Mouse (Mus musculus): ENCODE results near the gene Tgfbr2.

Tgfbr2 gene

GRCm38 (mm10) chr9:116150725-116151396, 24.3 kb downstream of the Tgfbr2 start:
- DNase-seq, result no peak

GRCm38 (mm10) chr9:116148809-116149208, 26.4 kb downstream of the Tgfbr2 start:
- no peak for DNase-seq

GRCm38 (mm10) chr9:116146235-116146634, 28.9 kb downstream of the Tgfbr2 start:
- DNase-seq, result no peak

GRCm38 (mm10) chr9:116145231-116145641, 29.9 kb downstream of the Tgfbr2 start:
- DNase-seq, result no peak

GRCm38 (mm10) chr9:116140422-116140821, 34.7 kb downstream of the Tgfbr2 start:
- no peak for DNase-seq

GRCm38 (mm10) chr9:116139549-116139948, 35.6 kb downstream of the Tgfbr2 start:
- no peak for DNase-seq

- no peak for DNase-seq
These were observed 36.5 kb downstream of the Tgfbr2 start for GRCm38 (mm10) chr9:116138595-116139134.

GRCm38 (mm10) chr9:116137645-116138044, 37.5 kb downstream of the Tgfbr2 start:
- DNase-seq, result no peak

GRCm38 (mm10) chr9:116136811-116137210, 38.3 kb downstream of the Tgfbr2 start:
- DNase-seq, result no peak

GRCm38 (mm10) chr9:116136146-116136545, 39.0 kb downstream of the Tgfbr2 start:
- no peak for DNase-seq

- DNase-seq, result no peak
These were observed 40.7 kb downstream of the Tgfbr2 start for GRCm38 (mm10) chr9:116134488-116134887.

GRCm38 (mm10) chr9:116133312-116133980, 41.7 kb downstream of the Tgfbr2 start:
- no peak for DNase-seq

GRCm38 (mm10) chr9:116128886-116129285, 46.3 kb downstream of the Tgfbr2 start:
- no peak for DNase-seq

- no peak for DNase-seq
These were observed 46.8 kb downstream of the Tgfbr2 start for GRCm38 (mm10) chr9:116128311-116128710.

- no peak for DNase-seq
These were observed 48.7 kb downstream of the Tgfbr2 start for GRCm38 (mm10) chr9:116126494-116126893.

- no peak for DNase-seq
These were observed 52.1 kb downstream of the Tgfbr2 start for GRCm38 (mm10) chr9:116122969-116123589.

GRCm38 (mm10) chr9:116122544-116122943, 52.6 kb downstream of the Tgfbr2 start:
- no peak for DNase-seq

GRCm38 (mm10) chr9:116121472-116121871, 53.7 kb downstream of the Tgfbr2 start:
- no peak for DNase-seq

GRCm38 (mm10) chr9:116119990-116120389, 55.2 kb downstream of the Tgfbr2 start:
- no peak for DNase-seq

GRCm38 (mm10) chr9:116118332-116118872, 56.8 kb downstream of the Tgfbr2 start:
- DNase-seq, result no peak

- no peak for DNase-seq
These were observed 59.3 kb downstream of the Tgfbr2 start for GRCm38 (mm10) chr9:116115875-116116274.

- no peak for DNase-seq
These were observed 60.8 kb downstream of the Tgfbr2 start for GRCm38 (mm10) chr9:116114339-116114738.

- no peak for DNase-seq
These were observed 63.8 kb downstream of the Tgfbr2 start for GRCm38 (mm10) chr9:116111149-116111970.
